Mouse (Mus musculus) retina, embryonic 14.5 days (tissue): ENCODE data around the gene Garem2.

Experiments
- DNase-seq: peaks from one replicate; pipeline ENCODE4 v3.0.0-alpha.2; 2015; ENCODE audit warnings: low spot score

Gene Garem2

DNA sequence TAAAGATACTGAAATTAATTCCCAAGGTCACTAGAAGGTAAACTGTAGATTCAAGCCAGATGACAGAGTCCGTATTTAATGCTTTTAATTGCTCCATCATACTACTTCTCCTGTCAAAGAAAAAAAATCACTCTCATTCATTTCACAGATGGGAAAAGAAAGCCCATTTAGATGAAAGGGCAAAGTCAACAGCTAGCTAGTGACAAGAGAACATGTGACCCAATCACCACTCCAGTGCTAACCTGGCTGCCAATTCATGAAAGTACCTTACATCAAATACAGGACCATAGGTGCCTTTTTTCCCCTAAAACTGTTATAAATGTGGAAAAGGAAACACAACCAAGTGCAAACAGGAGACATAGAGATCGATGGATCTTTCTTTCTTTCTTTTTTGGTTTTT, 48.3 kb downstream of the Garem2 start:
- DNase-seq, result no peak

GRCm38 (mm10) chr5:30154013-30154412, 49.1 kb downstream of the Garem2 start:
- peak; percentile 60 for DNase-seq

DNA sequence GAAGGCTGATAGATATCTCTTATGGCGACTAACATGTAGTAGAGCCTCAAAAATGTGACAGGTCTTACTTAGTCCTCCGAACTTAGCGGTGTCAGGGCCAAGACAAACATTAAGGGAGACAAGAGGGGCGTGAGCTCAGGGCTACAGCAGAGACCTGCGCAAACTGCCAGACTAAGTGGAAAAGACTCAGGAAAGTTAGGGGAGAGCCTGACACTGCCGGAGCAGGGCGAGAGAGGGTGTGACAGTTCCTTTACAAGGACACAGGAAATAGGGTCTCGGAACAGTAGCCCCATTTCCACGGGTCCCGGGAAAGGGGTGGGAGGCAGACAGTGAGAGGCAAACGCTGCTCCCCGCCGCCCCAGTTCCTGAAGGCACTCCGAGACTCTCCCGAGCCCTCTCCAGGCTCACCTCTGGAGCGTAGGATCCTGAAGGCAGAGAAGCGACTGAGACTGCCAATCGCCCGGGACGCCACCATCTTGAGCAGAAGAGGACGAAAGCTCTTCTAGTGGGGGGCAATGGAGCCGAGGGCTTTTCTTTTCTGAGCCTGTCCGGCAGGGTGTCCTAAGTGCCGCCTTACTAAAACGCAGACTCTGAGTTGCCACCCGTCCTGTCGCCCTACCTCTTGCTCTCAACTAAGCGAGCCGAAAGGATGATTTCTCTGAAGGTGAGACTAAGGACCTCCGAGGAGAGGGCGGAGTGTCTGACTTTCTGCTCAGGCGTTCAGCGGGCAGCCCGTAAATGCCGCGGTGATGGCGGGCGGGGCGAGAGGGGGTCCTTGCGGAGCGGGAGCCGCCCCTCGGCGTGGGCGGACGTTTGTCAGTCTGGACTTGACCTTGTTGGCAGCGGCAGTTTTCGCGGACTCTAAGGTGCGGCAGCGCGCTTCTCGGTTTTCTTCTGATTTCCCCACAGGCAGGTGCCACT, 49.8 kb downstream of the Garem2 start, which contains the start of the genes Hadha and Hadhb:
Gene Hadha (minus strand): TSS at position 689 of the 921 bp plus-strand sequence.
Gene Hadhb (plus strand): TSS at position 775 of the 921 bp plus-strand sequence.
- DNase-seq, result peak; percentile 92

DNA sequence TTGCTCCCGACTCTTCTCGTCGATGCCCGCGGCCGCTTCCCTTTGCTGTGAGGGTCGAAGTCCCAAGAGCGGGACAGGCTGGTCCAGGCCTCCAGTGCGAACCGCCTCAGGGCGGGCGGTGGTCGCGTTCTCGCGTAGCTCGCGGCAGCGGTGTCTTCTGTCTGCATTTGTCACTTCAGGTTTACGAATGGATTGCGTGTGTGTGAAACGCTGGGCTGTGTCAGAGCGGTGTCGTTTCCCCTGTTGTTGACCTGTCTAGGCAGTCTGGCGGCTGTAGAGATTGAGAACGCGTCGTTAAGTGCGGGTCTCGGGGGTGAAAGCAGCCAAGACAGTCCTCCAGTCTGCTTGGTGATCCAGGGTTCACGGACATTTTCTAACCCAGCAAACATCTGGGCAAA, 50.4 kb downstream of the Garem2 start:
- DNase-seq, result no peak

- peak; percentile 3 for DNase-seq
These were observed 51.1 kb downstream of the Garem2 start for GRCm38 (mm10) chr5:30155821-30156629.

GRCm38 (mm10) chr5:30159601-30160000, 54.6 kb downstream of the Garem2 start:
- DNase-seq, result no peak

DNA sequence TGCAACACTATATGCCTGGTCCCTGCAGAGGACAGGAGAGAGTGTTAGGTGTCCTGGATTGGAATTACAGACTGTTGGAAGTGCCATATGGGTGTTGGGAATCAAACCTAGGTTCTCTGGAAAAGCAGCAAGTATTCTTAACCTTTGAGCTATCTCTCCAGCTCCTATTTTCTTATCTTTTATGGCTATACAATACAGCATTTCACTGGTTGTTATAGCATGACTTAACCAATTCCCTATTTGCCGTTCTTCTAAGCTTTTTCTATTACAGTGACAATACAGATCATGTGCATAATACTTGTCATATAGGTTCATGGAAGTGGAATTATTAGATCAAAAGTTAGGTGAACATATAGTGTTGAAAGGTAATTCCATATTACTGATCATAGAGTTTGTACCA, 56.9 kb downstream of the Garem2 start:
- no peak for DNase-seq

DNA sequence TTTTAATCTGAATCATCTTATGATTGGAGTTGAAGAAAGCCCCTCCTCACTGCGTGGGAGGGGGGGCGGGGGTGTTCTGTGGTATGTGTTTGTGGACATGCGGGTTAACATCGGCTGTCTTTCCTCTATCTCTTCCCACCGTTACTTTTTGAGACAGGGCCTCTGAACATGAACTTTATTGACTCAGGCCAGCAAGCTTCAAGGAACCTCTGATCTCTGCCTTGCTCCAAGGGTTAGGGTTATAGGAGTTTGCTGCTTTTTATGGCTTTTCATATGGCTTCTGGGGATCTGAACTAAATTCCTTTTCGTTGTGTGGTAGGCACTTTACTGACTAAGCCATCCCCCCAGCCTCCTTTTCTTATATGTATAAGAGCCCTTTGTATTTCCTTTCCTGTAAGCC, 57.4 kb downstream of the Garem2 start:
- no peak for DNase-seq

- DNase-seq, result no peak
These were observed 60.4 kb downstream of the Garem2 start for GRCm38 (mm10) chr5:30165234-30165946.
